Mouse (Mus musculus) neural tube, embryonic 11.5 days (tissue): Measurements from ENCODE around the gene Vrk3. TPM values are rescaled to one million over a fixed set of nuclear protein-coding genes. Genes with fewer than 3 reads are reported as not detected.

Experiments
- ATAC-seq: fragments of 200-750 bp; cut with Nextera tagmentation; 2 replicates; pipeline ENCODE4 v1.8.0; 2017; ENCODE audit warnings: moderate number of reproducible peaks, mild to moderate bottlenecking, moderate TSS enrichment, moderate library complexity; ENCODE audit not compliant: insufficient read depth, low FRiP score, low TSS enrichment
- DNase-seq: peaks from one replicate; pipeline ENCODE4 v3.0.0-alpha.2; 2015; ENCODE audit warnings: low spot score
- H3K27ac ChIP-seq: fragments of 300-500 bp; sonication (generic); 2 replicates; pipeline ENCODE4 v1.5.1; 2014; ENCODE audit warnings: low read depth, mild to moderate bottlenecking, low read length
- H3K27me3 ChIP-seq: fragments of 300-500 bp; sonication (generic); 2 replicates; pipeline ENCODE4 v1.6.1; 2014; ENCODE audit warnings: mild to moderate bottlenecking, low read length, mixed read lengths; ENCODE audit not compliant: control insufficient read depth, insufficient read depth
- H3K36me3 ChIP-seq: fragments of 300-500 bp; sonication (generic); 2 replicates; pipeline ENCODE4 v1.6.1; 2014; ENCODE audit warnings: mild to moderate bottlenecking, low read length, moderate library complexity, mixed read lengths; ENCODE audit not compliant: control insufficient read depth, insufficient read depth
- H3K4me1 ChIP-seq: fragments of 300-500 bp; sonication (generic); 2 replicates; pipeline ENCODE4 v1.6.1; 2014; ENCODE audit warnings: low read length, mixed read lengths; ENCODE audit not compliant: control insufficient read depth, insufficient read depth
- H3K4me2 ChIP-seq: fragments of 300-500 bp; sonication (generic); 2 replicates; pipeline ENCODE4 v1.6.1; 2014; ENCODE audit warnings: low read depth, mild to moderate bottlenecking, moderate library complexity
- H3K4me3 ChIP-seq: fragments of 300-500 bp; sonication (generic); 2 replicates; pipeline ENCODE4 v1.5.1; 2014; ENCODE audit warnings: low read depth, low read length
- H3K9ac ChIP-seq: fragments of 300-500 bp; sonication (generic); 2 replicates; pipeline ENCODE4 v1.6.1; 2014; ENCODE audit warnings: mild to moderate bottlenecking, low read length
- H3K9me3 ChIP-seq: fragments of 300-500 bp; sonication (generic); 2 replicates; pipeline ENCODE4 v1.6.1; 2016; ENCODE audit warnings: low read length; ENCODE audit not compliant: control insufficient read depth
- WGBS: fragments of 180-500 bp; shearing (Covaris S2); extraction: QIAGEN DNeasy Blood & Tissue Kit; methylation state at CpG from one replicate; pipeline ENCODE4 v1.1.7; 2014; 5-methylcytosine and 5-hydroxymethylcytosine counted together
- polyA plus RNA-seq: library from polyadenylated mRNA; unstranded; fragments of >200 nt; fragmentation: Nextera tagmentation; extraction: Ambion mirVana; gene quantifications from 2 replicates; pipeline ENCODE4 v1.2.1, GENCODE M21; 2014

Gene Vrk3
- polyA plus RNA-seq, 1 experiment from 2014 or later: 41.2 TPM

GRCm38 (mm10) chr7:44709881-44710280 lies 38.3 kb upstream of the Vrk3 start:
- no peaks in the 10 kb centered on the region for H3K9me3 ChIP-seq
- H3K27ac ChIP-seq: no peak overlapping the region
- no peak overlapping the region for H3K9ac ChIP-seq
- no peak overlapping the region for H3K4me3 ChIP-seq
- no peak overlapping the region for H3K4me2 ChIP-seq
- DNase-seq (no peak), ATAC-seq (no peak)
- H3K27me3 ChIP-seq: no peaks in the 10 kb centered on the region
- H3K4me1 ChIP-seq: no peaks in the 10 kb centered on the region
- WGBS: 89% methylated on average over 5 of the region's 5 CpGs
- H3K36me3 ChIP-seq: no peaks in the 10 kb centered on the region

- DNase-seq: no peak
- WGBS: 87% methylated on average over 5 of the region's 5 CpGs
- no peak for ATAC-seq
Observed at GRCm38 (mm10) chr7:44722058-44722457, 26.2 kb upstream of the Vrk3 start.

DNA sequence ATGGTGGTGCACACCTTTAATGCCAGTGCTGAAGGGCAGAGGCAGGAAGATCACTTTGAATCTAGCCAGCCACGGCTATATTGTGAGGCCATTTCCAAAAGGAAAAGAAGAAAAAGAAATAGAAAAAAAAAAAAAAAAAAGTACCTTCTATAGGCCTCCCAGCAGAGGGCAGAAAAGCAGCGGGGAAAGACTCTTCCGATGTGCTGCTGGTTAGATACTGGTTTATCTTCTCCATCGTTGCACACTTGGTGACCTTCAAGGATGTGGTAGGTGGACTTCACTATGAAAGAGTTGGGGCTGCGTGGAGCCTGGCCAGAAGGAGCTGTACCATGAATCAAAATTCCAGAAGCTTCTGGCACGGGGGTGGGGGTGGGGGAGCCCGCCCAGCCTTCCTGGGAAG lies 23.9 kb upstream of the Vrk3 start:
- H3K4me2 ChIP-seq: no peak overlapping the region
- ATAC-seq: no peak
- no peak overlapping the region for H3K27ac ChIP-seq
- 32% methylated on average over 7 of the region's 7 CpGs for WGBS
- no peaks in the 10 kb centered on the region for H3K36me3 ChIP-seq
- H3K4me1 ChIP-seq: no peaks in the 10 kb centered on the region
- no peaks in the 10 kb centered on the region for H3K9me3 ChIP-seq
- peak; percentile 31 for DNase-seq
- H3K4me3 ChIP-seq: no peak overlapping the region
- no peaks in the 10 kb centered on the region for H3K27me3 ChIP-seq
- no peak overlapping the region for H3K9ac ChIP-seq

More at GRCm38 (mm10) chr7:44722058-44722457, 26.2 kb upstream of the Vrk3 start:
- H3K4me1 ChIP-seq: no peaks in the 10 kb centered on the region
- no peaks in the 10 kb centered on the region for H3K36me3 ChIP-seq
- H3K9ac ChIP-seq: no peak overlapping the region
- H3K4me3 ChIP-seq: no peak overlapping the region
- no peaks in the 10 kb centered on the region for H3K9me3 ChIP-seq
- H3K4me2 ChIP-seq: no peak overlapping the region
- no peaks in the 10 kb centered on the region for H3K27me3 ChIP-seq
- no peak overlapping the region for H3K27ac ChIP-seq

- Histone ChIP-seq H3K9ac (no peak overlapping the region), H3K9me3 (no peaks in the 10 kb centered on the region), H3K27ac (no peak overlapping the region), H3K4me2 (no peak overlapping the region), H3K27me3 (no peaks in the 10 kb centered on the region), H3K36me3 (no peaks in the 10 kb centered on the region), H3K4me3 (no peak overlapping the region), H3K4me1 (no peaks in the 10 kb centered on the region)
- no peak for DNase-seq
- ATAC-seq: no peak
- 76% methylated on average over 6 of the region's 6 CpGs for WGBS
Observed at GRCm38 (mm10) chr7:44726343-44726742, 21.9 kb upstream of the Vrk3 start.

DNA sequence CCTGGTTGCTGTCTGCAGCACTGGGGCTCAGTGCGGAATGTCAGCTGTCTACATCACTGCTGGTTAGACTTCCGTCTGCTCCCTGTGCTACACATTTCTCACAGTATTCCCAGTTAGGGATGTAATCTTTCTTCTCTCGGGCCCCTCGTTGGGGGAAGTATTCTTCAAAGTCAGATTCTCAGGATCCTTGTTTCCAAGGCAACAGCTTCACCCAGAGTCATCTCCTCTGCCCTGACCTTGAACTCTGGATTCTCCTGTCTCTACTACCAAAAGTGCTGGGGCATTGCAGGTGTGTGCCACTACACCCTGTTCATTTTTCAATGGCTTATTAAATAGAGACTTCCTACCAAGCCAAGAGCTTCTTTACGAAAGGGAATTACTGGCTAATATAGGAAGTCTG lies 21.1 kb upstream of the Vrk3 start:
- Histone ChIP-seq H3K4me3 (no peak overlapping the region), H3K27ac (no peak overlapping the region), H3K4me1 (no peaks in the 10 kb centered on the region), H3K9ac (no peak overlapping the region), H3K9me3 (no peaks in the 10 kb centered on the region), H3K27me3 (no peaks in the 10 kb centered on the region), H3K36me3 (no peaks in the 10 kb centered on the region), H3K4me2 (no peak overlapping the region)
- 61% methylated on average over 5 of the region's 5 CpGs for WGBS
- DNase-seq (no peak), ATAC-seq (no peak)

- H3K27ac ChIP-seq: no peak overlapping the region
- H3K9ac ChIP-seq: no peak overlapping the region
- H3K4me2 ChIP-seq: no peak overlapping the region
- H3K36me3 ChIP-seq: no peaks in the 10 kb centered on the region
- no peak overlapping the region for H3K4me3 ChIP-seq
- H3K9me3 ChIP-seq: no peaks in the 10 kb centered on the region
- H3K4me1 ChIP-seq: no peaks in the 10 kb centered on the region
- 89% methylated on average over 11 of the region's 11 CpGs for WGBS
- H3K27me3 ChIP-seq: no peaks in the 10 kb centered on the region
- no peak for DNase-seq
- no peak for ATAC-seq
Observed at GRCm38 (mm10) chr7:44728082-44728975, 19.9 kb upstream of the Vrk3 start.

GRCm38 (mm10) chr7:44733723-44734122 lies 14.5 kb upstream of the Vrk3 start:
- WGBS: 91% methylated on average over 9 of the region's 9 CpGs

GRCm38 (mm10) chr7:44741361-44741760 lies 6.9 kb upstream of the Vrk3 start:
- no peaks in the 10 kb centered on the region for H3K27me3 ChIP-seq
- DNase-seq (no peak), ATAC-seq (no peak)
- H3K4me2 ChIP-seq: no peak overlapping the region
- WGBS: 88% methylated on average over 8 of the region's 8 CpGs
- H3K4me1 ChIP-seq: no peaks in the 10 kb centered on the region
- H3K4me3 ChIP-seq: no peak overlapping the region
- no peaks in the 10 kb centered on the region for H3K36me3 ChIP-seq
- no peaks in the 10 kb centered on the region for H3K9me3 ChIP-seq
- H3K9ac ChIP-seq: no peak overlapping the region
- H3K27ac ChIP-seq: no peak overlapping the region

More at GRCm38 (mm10) chr7:44733723-44734122, 14.5 kb upstream of the Vrk3 start:
- DNase-seq (no peak), ATAC-seq (no peak)
- no peaks in the 10 kb centered on the region for H3K27me3 ChIP-seq
- H3K4me2 ChIP-seq: no peak overlapping the region
- H3K27ac ChIP-seq: no peak overlapping the region
- H3K9me3 ChIP-seq: no peaks in the 10 kb centered on the region
- H3K36me3 ChIP-seq: no peaks in the 10 kb centered on the region
- H3K4me3 ChIP-seq: no peak overlapping the region
- no peak overlapping the region for H3K9ac ChIP-seq
- no peaks in the 10 kb centered on the region for H3K4me1 ChIP-seq

- H3K4me2 ChIP-seq: peak overlapping the region; percentile 75
- H3K4me3 ChIP-seq: peak overlapping the region; percentile 34; the same call in 1 of the 2 replicates
- H3K27ac ChIP-seq: no peak overlapping the region
- H3K9ac ChIP-seq: peak overlapping the region; percentile 65; the same call in 1 of the 2 replicates
- DNase-seq (no peak), ATAC-seq (no peak)
- no peaks in the 10 kb centered on the region for H3K36me3 ChIP-seq
- 28% methylated on average over 9 of the region's 9 CpGs for WGBS
- no peaks in the 10 kb centered on the region for H3K9me3 ChIP-seq
- H3K27me3 ChIP-seq: no peaks in the 10 kb centered on the region
- H3K4me1 ChIP-seq: peaks cover 2% of the 10 kb centered on the region; the same call in 1 of the 2 replicates
Observed at GRCm38 (mm10) chr7:44744270-44744669, 3.9 kb upstream of the Vrk3 start.
